Mouse (Mus musculus): ENCODE measurements at regions not wholly inside any gene's neighbourhood (a gene's known extent, or its start where the extent isn't known, plus 50 kb on each side); places are given as distances from the start of the nearest gene placed in this dataset.

DNA sequence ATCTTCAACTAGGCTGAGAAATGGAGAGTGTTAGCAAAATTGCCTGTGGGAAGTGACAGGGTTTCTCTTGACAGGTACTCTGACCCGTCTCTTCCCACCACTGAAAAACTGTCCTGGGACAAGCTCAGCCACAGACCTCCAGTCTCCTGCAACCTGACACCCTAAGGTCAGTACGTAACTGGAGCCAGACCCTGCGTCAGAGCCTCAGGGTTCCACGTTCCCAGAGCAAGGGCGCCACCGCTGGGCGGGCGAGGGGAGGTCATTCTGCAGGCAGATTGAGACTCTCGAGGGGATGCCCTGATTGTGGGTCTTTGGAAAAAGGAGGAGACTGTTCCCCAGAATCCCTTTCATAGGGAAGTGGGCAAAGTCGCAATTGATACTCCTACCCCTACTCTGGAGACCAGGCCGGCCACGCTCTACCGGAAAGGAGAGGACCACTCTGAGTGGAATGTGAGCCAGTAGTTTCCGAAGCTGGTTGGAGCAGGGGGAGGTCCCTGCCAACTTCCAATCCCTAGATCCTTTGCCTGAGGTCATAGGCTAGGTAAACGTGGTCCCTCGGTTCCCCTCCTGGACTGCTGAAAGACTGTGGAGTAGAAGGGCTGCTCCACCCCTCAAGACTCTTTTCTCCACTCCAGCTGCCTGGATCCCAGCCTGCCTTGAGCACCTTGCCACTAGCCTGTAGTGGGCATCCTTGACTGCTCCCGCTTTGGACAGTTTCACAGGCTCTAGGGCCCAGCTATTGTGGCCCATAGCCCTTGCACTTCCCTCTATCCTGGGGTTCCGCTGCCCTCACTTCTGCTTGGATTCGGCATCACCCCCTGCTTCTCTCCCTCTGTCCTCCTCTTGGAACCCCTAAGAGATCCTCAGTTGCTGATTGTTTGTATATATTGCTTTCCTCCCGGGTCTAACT lies 61.0 kb upstream of the Lpcat1 start:
- DNase-seq, result peak; percentile 71
- intact Hi-C loops (cut with DNase I; ENCODE audit: low total_unique reads), result loop anchor here (5.0 kb wide), 1 partner anchor 249 kb away; no protein-coding TSS in a partner anchor

DNA sequence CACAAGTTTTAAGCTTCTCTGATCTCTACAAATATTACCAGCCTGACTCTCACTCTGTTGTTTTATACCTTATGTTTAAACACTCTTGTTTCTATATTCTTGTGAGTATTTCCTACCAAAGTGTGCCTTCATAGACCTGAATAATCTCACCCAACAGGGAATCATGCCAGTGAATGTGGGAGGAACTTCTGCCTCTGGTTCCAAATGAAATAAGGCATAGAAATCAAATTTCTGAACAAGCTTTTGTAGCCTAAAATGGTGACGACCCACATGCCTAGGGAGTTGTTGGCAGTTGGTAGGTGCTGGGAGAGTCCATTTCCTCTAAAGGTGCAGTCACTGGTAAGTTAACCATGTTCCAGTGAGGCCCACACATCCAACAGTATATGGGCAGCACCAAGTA lies 66.1 kb upstream of the Lpcat1 start:
- intact Hi-C loops (cut with DNase I; ENCODE audit: low total_unique reads), result no loop called here
- DNase-seq, result no peak

- intact Hi-C loops (cut with DNase I; ENCODE audit: low total_unique reads), result no loop called here
- DNase-seq, result no peak
Observed at GRCm38 (mm10) chr13:73397033-73397432, 68.7 kb upstream of the Ndufs6 start.

GRCm38 (mm10) chr13:73395856-73396255 lies 67.5 kb upstream of the Ndufs6 start:
- intact Hi-C loops (cut with DNase I; ENCODE audit: low total_unique reads), result no loop called here
- DNase-seq, result no peak

DNA sequence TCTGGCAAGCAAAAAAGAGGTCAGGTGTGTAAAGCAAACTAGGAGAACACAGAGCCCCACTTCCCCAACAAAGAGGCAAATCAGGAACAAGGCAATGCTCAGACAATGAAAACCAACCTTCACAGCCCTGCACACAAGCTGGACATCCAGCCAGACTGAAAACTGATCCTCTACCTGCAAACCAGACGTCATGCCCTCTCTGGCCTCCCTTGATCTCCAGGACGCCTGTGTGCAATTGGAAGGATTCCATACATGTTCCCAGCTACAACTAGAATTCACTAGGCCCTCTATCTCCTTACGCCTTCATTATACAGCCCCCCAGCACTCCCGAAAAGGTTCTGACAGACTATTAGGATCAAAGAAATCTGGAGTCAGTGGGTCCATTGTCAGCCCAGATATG lies 60.7 kb upstream of the Ndufs6 start:
- intact Hi-C loops (cut with DNase I; ENCODE audit: low total_unique reads), result no loop called here
- DNase-seq, result no peak

DNA sequence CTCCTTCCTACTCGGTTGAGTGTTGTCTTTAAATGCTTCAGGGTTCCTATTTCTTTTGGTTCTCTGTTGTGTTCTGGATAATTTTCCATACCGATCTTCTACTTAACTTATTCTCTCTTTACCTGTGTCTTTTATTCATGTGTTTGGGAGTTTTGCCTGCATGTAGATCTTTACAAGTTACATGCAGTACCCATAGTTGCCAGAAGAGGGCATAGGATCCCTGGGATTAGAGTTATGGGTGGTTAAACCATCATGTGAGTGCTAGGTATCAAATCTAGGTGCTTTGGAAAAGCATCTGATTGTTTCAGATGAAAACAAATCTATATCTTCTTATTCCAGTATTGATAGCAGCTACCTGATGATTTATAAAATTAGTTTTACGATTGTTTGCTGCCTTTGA lies 55.2 kb upstream of the Ndufs6 start:
- DNase-seq, result no peak
- intact Hi-C loops (cut with DNase I; ENCODE audit: low total_unique reads), result no loop called here

All from gastrocnemius, postnatal 14 days (tissue).